Mouse (Mus musculus) small intestine, adult 2 months (tissue): Measurements from ENCODE around the gene Lrrfip1. TPM values are rescaled to one million over a fixed set of nuclear protein-coding genes. Genes with fewer than 3 reads are reported as not detected.

Experiments
- H3K27ac ChIP-seq: fragments of 200-500 bp; 2 replicates; pipeline ENCODE4 v1.5.1; 2012; ENCODE audit warnings: low read depth, low read length, control low read depth, inconsistent platforms; ENCODE audit not compliant: insufficient read depth
- H3K27me3 ChIP-seq: fragments of 200-500 bp; 2 replicates; pipeline ENCODE4 v1.6.1; 2012; ENCODE audit warnings: mild to moderate bottlenecking, moderate library complexity, low read length, inconsistent platforms; ENCODE audit not compliant: control insufficient read depth, insufficient read depth
- H3K36me3 ChIP-seq: fragments of 200-500 bp; 2 replicates; pipeline ENCODE4 v1.6.1; 2012; ENCODE audit warnings: mild to moderate bottlenecking, low read length, control low read depth, inconsistent platforms; ENCODE audit not compliant: control insufficient read depth, insufficient read depth
- H3K4me1 ChIP-seq: fragments of 200-500 bp; 2 replicates; pipeline ENCODE4 v1.6.1; 2012; ENCODE audit warnings: low read length, inconsistent platforms, mixed read lengths; ENCODE audit not compliant: control insufficient read depth, insufficient read depth, insufficient read length
- H3K4me3 ChIP-seq: fragments of 200-500 bp; 2 replicates; pipeline ENCODE4 v1.5.1; 2012; ENCODE audit warnings: low read depth, mild to moderate bottlenecking, control low read depth, inconsistent platforms, low read length, moderate library complexity
- CTCF ChIP-seq: fragments of 200-500 bp; IDR thresholded peaks from 2 replicates; pipeline ENCODE4 v1.5.1; 2012; ENCODE audit warnings: low read depth, mild to moderate bottlenecking, control low read depth, inconsistent platforms, low read length, moderate library complexity, mixed read lengths; ENCODE audit not compliant: insufficient replicate concordance, insufficient read length; ENCODE audit errors: extremely low read depth
- POLR2A ChIP-seq: fragments of 200-500 bp; IDR thresholded peaks from 2 replicates; pipeline ENCODE4 v1.6.1; 2012; ENCODE audit warnings: low read depth, mild to moderate bottlenecking, control low read depth, inconsistent platforms, low read length, moderate library complexity
- WGBS: fragments of 180-500 bp; shearing (Covaris S2); methylation state at CpG from one replicate; pipeline ENCODE4 v1.1.7; 2018; 5-methylcytosine and 5-hydroxymethylcytosine counted together
- polyA plus RNA-seq: library from polyadenylated mRNA; depleted of rRNA; stranded (reverse); fragments of >200 nt; gene quantifications from 2 replicates; pipeline ENCODE4 v1.2.3, GENCODE M21; 2012

Gene Lrrfip1
- polyA plus RNA-seq, 1 experiment: 9.5 TPM

DNA sequence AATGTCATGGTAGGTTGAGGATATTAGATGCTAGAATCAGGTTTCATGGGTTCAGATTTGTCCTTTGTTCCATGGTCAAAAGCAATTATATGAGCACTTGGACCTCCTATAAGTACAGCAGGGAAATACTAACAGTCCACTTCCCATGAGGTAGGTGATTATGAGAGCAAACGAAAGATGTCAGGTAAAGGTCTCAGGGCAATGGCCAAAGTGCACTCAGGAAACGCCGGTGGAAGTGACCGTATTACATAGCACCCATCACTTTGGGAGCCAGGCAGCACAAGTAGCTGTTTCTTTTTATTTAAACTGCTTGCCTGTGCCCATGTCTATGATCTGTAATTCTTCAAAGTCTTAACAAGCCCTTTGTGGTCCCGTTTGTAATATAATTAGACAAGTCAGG is 7.5 kb downstream of the Lrrfip1 start:
- Histone ChIP-seq H3K4me1 (no peaks in the 10 kb centered on the region), H3K4me3 (no peak overlapping the region), H3K36me3 (no peaks in the 10 kb centered on the region), H3K27me3 (no peaks in the 10 kb centered on the region), H3K27ac (no peak overlapping the region)
- 34% methylated on average over 5 of the region's 5 CpGs for WGBS
- TF ChIP-seq POLR2A: no peak
- TF ChIP-seq CTCF: no peak

DNA sequence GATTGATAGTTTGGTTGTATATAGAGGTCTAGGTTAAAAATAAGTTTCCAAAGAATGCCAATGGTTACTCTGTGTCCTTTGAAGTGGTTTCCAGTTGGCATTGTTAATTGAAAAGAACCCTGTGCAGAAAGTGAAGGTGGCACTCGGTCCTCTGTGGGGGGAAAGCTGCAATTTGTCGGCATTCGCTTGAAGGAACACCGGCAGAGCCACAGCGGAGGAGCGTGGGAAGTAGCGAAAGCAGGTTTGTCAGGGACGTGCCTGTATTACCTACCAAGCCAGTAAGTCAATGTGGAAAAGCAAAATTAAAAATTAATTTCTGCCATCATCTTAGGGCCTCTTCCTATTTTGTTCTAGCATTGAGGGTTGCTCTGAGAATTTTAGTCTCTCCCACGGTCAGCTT is 8.2 kb downstream of the Lrrfip1 start:
- Histone ChIP-seq H3K4me1 (no peaks in the 10 kb centered on the region), H3K4me3 (no peak overlapping the region), H3K27ac (no peak overlapping the region), H3K36me3 (no peaks in the 10 kb centered on the region), H3K27me3 (no peaks in the 10 kb centered on the region)
- no peak for TF ChIP-seq CTCF
- no peak for TF ChIP-seq POLR2A
- 72% methylated on average over 9 of the region's 9 CpGs for WGBS

GRCm38 (mm10) chr1:91008147-91008682 is 9.7 kb downstream of the Lrrfip1 start:
- H3K4me1 ChIP-seq: no peaks in the 10 kb centered on the region
- TF ChIP-seq CTCF: no peak
- TF ChIP-seq POLR2A: no peak
- 93% methylated on average over 14 of the region's 14 CpGs for WGBS
- no peaks in the 10 kb centered on the region for H3K36me3 ChIP-seq
- no peaks in the 10 kb centered on the region for H3K27me3 ChIP-seq
- H3K4me3 ChIP-seq: no peak overlapping the region
- no peak overlapping the region for H3K27ac ChIP-seq

GRCm38 (mm10) chr1:91008746-91009145 is 10.2 kb downstream of the Lrrfip1 start:
- no peak for TF ChIP-seq POLR2A
- TF ChIP-seq CTCF: no peak
- no peak overlapping the region for H3K27ac ChIP-seq

DNA sequence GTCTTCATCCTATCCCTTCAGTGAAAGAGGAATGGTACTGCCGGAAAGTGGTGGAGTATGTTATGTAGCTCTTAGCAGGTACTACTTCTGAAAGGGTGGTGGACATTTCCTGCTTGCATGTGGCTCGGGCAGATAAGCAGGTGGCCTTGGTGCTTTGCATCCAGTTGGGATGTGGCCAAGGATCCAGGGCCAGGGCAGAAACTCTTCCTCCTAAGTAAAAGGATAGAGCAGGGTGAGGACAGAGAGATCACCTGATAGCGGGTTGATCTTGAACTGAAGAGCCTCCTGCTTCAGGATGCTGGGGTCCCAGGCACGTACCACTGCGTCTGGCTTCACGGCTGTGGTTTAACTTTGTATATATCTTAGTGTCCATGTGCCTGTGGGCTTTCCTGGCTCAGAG is 10.7 kb downstream of the Lrrfip1 start:
- no peak for TF ChIP-seq POLR2A
- TF ChIP-seq CTCF: no peak
- H3K27ac ChIP-seq: no peak overlapping the region
- H3K36me3 ChIP-seq: no peaks in the 10 kb centered on the region
- H3K4me3 ChIP-seq: no peak overlapping the region
- no peaks in the 10 kb centered on the region for H3K4me1 ChIP-seq
- no peaks in the 10 kb centered on the region for H3K27me3 ChIP-seq
- 75% methylated on average over 6 of the region's 6 CpGs for WGBS

More at GRCm38 (mm10) chr1:91008746-91009145, 10.2 kb downstream of the Lrrfip1 start:
- no peak overlapping the region for H3K4me3 ChIP-seq
- no peaks in the 10 kb centered on the region for H3K4me1 ChIP-seq
- 91% methylated on average over 9 of the region's 9 CpGs for WGBS
- H3K27me3 ChIP-seq: no peaks in the 10 kb centered on the region
- H3K36me3 ChIP-seq: no peaks in the 10 kb centered on the region

- Histone ChIP-seq H3K4me3 (no peak overlapping the region), H3K4me1 (no peaks in the 10 kb centered on the region), H3K36me3 (no peaks in the 10 kb centered on the region), H3K27me3 (no peaks in the 10 kb centered on the region), H3K27ac (no peak overlapping the region)
- no peak for TF ChIP-seq POLR2A
- WGBS: 69% methylated on average over 7 of the region's 7 CpGs
Measured at GRCm38 (mm10) chr1:91010216-91010615, 11.7 kb downstream of the Lrrfip1 start.

GRCm38 (mm10) chr1:91010716-91011115 is 12.2 kb downstream of the Lrrfip1 start:
- no peak overlapping the region for H3K4me3 ChIP-seq
- WGBS: 61% methylated on average over 2 of the region's 2 CpGs
- H3K36me3 ChIP-seq: no peaks in the 10 kb centered on the region

DNA sequence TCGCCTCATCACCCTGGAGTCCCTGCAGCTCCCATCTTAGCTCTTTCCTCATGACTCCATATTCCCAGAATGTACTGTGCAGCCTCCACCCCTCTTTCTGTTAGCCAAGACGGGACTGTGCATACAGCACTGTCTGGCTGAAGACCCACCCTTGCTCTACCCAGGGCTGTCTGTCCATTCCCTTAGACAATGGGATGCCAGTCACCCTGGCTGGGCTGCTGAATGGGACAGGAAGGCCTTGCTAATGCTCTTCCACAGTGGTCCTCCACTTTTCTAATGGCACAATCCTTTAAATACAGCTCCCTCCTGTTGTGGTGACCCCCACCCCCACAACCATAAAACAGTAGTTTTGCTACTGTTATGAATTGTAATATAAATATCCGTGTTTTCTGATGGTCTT is 12.8 kb downstream of the Lrrfip1 start:
- no peaks in the 10 kb centered on the region for H3K4me1 ChIP-seq
- WGBS: 80% methylated on average over 3 of the region's 3 CpGs
- no peak overlapping the region for H3K4me3 ChIP-seq
- H3K27me3 ChIP-seq: no peaks in the 10 kb centered on the region
- no peaks in the 10 kb centered on the region for H3K36me3 ChIP-seq
- H3K27ac ChIP-seq: no peak overlapping the region
- no peak for TF ChIP-seq CTCF
- no peak for TF ChIP-seq POLR2A

More at GRCm38 (mm10) chr1:91010716-91011115, 12.2 kb downstream of the Lrrfip1 start:
- no peak overlapping the region for H3K27ac ChIP-seq
- no peaks in the 10 kb centered on the region for H3K4me1 ChIP-seq
- H3K27me3 ChIP-seq: no peaks in the 10 kb centered on the region
- TF ChIP-seq CTCF (no peak), POLR2A (no peak)
